Mouse (Mus musculus) heart, embryonic 13.5 days (tissue): ENCODE results near the gene Spi1. TPM values are rescaled to one million over a fixed set of nuclear protein-coding genes. Genes with fewer than 3 reads are reported as not detected.
"Not testable (repeated sequence)": the region's sequence is repeated elsewhere in the genome, so short reads cannot be mapped to it uniquely, and the experiment has no call there.

Experiments used
- ATAC-seq: fragments of 200-750 bp; cut with Nextera tagmentation; 2 replicates; pipeline ENCODE4 v1.8.0; 2017; ENCODE audit warnings: moderate TSS enrichment; ENCODE audit not compliant: insufficient number of reproducible peaks, low FRiP score, low TSS enrichment; ENCODE audit errors: extremely low read depth
- H3K27ac ChIP-seq: fragments of 300-500 bp; sonication (generic); replicated peaks from 2 replicates; pipeline ENCODE4 v1.5.1; 2015; ENCODE audit warnings: moderate library complexity, mild to moderate bottlenecking, inconsistent platforms
- H3K27me3 ChIP-seq: fragments of 300-500 bp; sonication (generic); replicated peaks from 2 replicates; pipeline ENCODE4 v1.6.1; 2015; ENCODE audit warnings: mild to moderate bottlenecking, inconsistent platforms
- H3K36me3 ChIP-seq: fragments of 300-500 bp; sonication (generic); 2 replicates; pipeline ENCODE4 v1.6.1; 2015; ENCODE audit warnings: mild to moderate bottlenecking, inconsistent platforms
- H3K4me1 ChIP-seq: fragments of 300-500 bp; sonication (generic); 2 replicates; pipeline ENCODE4 v1.6.1; 2015; ENCODE audit warnings: inconsistent platforms
- H3K4me2 ChIP-seq: fragments of 300-500 bp; sonication (generic); 2 replicates; pipeline ENCODE4 v1.6.1; 2015; ENCODE audit warnings: inconsistent platforms, mild to moderate bottlenecking, moderate library complexity
- H3K4me3 ChIP-seq: fragments of 300-500 bp; sonication (generic); 2 replicates; pipeline ENCODE4 v1.5.1; 2015; ENCODE audit warnings: moderate library complexity, mild to moderate bottlenecking, inconsistent platforms
- H3K9ac ChIP-seq: fragments of 300-500 bp; sonication (generic); 2 replicates; pipeline ENCODE4 v1.6.1; 2015; ENCODE audit warnings: inconsistent platforms, mild to moderate bottlenecking, moderate library complexity
- H3K9me3 ChIP-seq: fragments of 300-500 bp; sonication (generic); 2 replicates; pipeline ENCODE4 v1.6.1; 2016; ENCODE audit warnings: inconsistent platforms
- WGBS: fragments of 180-500 bp; shearing (Covaris S2); methylation state at CpG from one replicate; pipeline ENCODE4 v1.1.7; 2015; ENCODE audit warnings: mixed read lengths; 5-methylcytosine and 5-hydroxymethylcytosine counted together
- polyA plus RNA-seq: library from polyadenylated mRNA; unstranded; fragments of >200 nt; fragmentation: Nextera tagmentation; extraction: Ambion mirVana; gene quantifications from 2 replicates; pipeline ENCODE4 v1.2.1, GENCODE M21; 2015

Spi1 gene
- polyA plus RNA-seq, 1 experiment from 2014 or later, result 3.5 TPM

- Histone ChIP-seq H3K4me3 (peak overlapping the region; percentile 11; the same call in 1 of the 2 replicates), H3K27ac (no peak overlapping the region), H3K9ac (peak overlapping the region; percentile 38; the same call in 1 of the 2 replicates)
These were observed 14.8 kb downstream of the Spi1 start for GRCm38 (mm10) chr2:91097015-91097414.

GRCm38 (mm10) chr2:91098156-91098555 is 16.0 kb downstream of the Spi1 start:
- no peak for ATAC-seq
- no peak overlapping the region for H3K4me2 ChIP-seq
- H3K27me3 ChIP-seq, result no peaks in the 10 kb centered on the region

More at GRCm38 (mm10) chr2:91097015-91097414, 14.8 kb downstream of the Spi1 start:
- H3K4me2 ChIP-seq, result no peak overlapping the region
- no peaks in the 10 kb centered on the region for H3K27me3 ChIP-seq
- WGBS, result 51% methylated on average over 10 of the region's 10 CpGs
- H3K9me3 ChIP-seq, result no peaks in the 10 kb centered on the region
- H3K36me3 ChIP-seq, result no peaks in the 10 kb centered on the region
- ATAC-seq, result no peak
- H3K4me1 ChIP-seq, result peaks cover 11% of the 10 kb centered on the region

GRCm38 (mm10) chr2:91101124-91101740 is 19.0 kb downstream of the Spi1 start:
- H3K4me3 ChIP-seq, result no peak overlapping the region
- H3K27me3 ChIP-seq, result no peaks in the 10 kb centered on the region
- no peak; the same call in 1 of the 2 replicates for ATAC-seq
- no peak overlapping the region for H3K27ac ChIP-seq
- H3K9me3 ChIP-seq, result no peaks in the 10 kb centered on the region
- H3K36me3 ChIP-seq, result no peaks in the 10 kb centered on the region
- H3K4me2 ChIP-seq, result no peak overlapping the region
- 4% methylated on average over 7 of the region's 7 CpGs for WGBS
- H3K4me1 ChIP-seq, result peaks cover 11% of the 10 kb centered on the region
- H3K9ac ChIP-seq, result peak overlapping the region; percentile 63

More at GRCm38 (mm10) chr2:91098156-91098555, 16.0 kb downstream of the Spi1 start:
- Histone ChIP-seq H3K4me1 (peaks cover 11% of the 10 kb centered on the region), H3K9me3 (no peaks in the 10 kb centered on the region), H3K36me3 (no peaks in the 10 kb centered on the region), H3K9ac (no peak overlapping the region), H3K4me3 (no peak overlapping the region), H3K27ac (no peak overlapping the region)
- 77% methylated on average over 2 of the region's 2 CpGs for WGBS

- Histone ChIP-seq H3K9me3 (no peaks in the 10 kb centered on the region), H3K4me1 (peaks cover 13% of the 10 kb centered on the region), H3K9ac (no peak overlapping the region), H3K4me3 (no peak overlapping the region), H3K27ac (no peak overlapping the region), H3K27me3 (no peaks in the 10 kb centered on the region), H3K36me3 (no peaks in the 10 kb centered on the region), H3K4me2 (no peak overlapping the region)
- WGBS, result 71% methylated on average over 3 of the region's 3 CpGs
- ATAC-seq, result no peak
These were observed 26.0 kb downstream of the Spi1 start for GRCm38 (mm10) chr2:91108156-91108555.

- Histone ChIP-seq H3K4me2 (no peak overlapping the region), H3K27ac (no peak overlapping the region), H3K4me1 (peaks cover 16% of the 10 kb centered on the region), H3K27me3 (no peaks in the 10 kb centered on the region), H3K4me3 (no peak overlapping the region), H3K36me3 (no peaks in the 10 kb centered on the region), H3K9me3 (no peaks in the 10 kb centered on the region), H3K9ac (no peak overlapping the region)
- no peak for ATAC-seq
- 80% methylated on average over 5 of the region's 5 CpGs for WGBS
These were observed 27.1 kb downstream of the Spi1 start for GRCm38 (mm10) chr2:91109241-91109640.

- Histone ChIP-seq H3K27me3 (no peaks in the 10 kb centered on the region), H3K9me3 (no peaks in the 10 kb centered on the region), H3K4me1 (peaks cover 16% of the 10 kb centered on the region), H3K27ac (no peak overlapping the region), H3K36me3 (no peaks in the 10 kb centered on the region), H3K4me2 (no peak overlapping the region), H3K4me3 (no peak overlapping the region), H3K9ac (no peak overlapping the region)
- WGBS, result 87% methylated on average over 5 of the region's 5 CpGs
- ATAC-seq, result no peak
These were observed 27.7 kb downstream of the Spi1 start for GRCm38 (mm10) chr2:91109807-91110385.

GRCm38 (mm10) chr2:91110429-91110828 is 28.2 kb downstream of the Spi1 start:
- no peak overlapping the region for H3K4me2 ChIP-seq
- H3K9me3 ChIP-seq, result no peaks in the 10 kb centered on the region
- peaks cover 19% of the 10 kb centered on the region for H3K4me1 ChIP-seq
- no peak overlapping the region for H3K4me3 ChIP-seq
- no peak for ATAC-seq
- H3K27me3 ChIP-seq, result no peaks in the 10 kb centered on the region
- H3K36me3 ChIP-seq, result no peaks in the 10 kb centered on the region
- H3K27ac ChIP-seq, result no peak overlapping the region
- 78% methylated on average over 6 of the region's 6 CpGs for WGBS
- no peak overlapping the region for H3K9ac ChIP-seq

GRCm38 (mm10) chr2:91111832-91112231 is 29.6 kb downstream of the Spi1 start:
- ATAC-seq, H3K27ac ChIP-seq, H3K9me3 ChIP-seq, H3K27me3 ChIP-seq, H3K9ac ChIP-seq, H3K4me3 ChIP-seq, H3K4me2 ChIP-seq, H3K36me3 ChIP-seq: not testable (repeated sequence)
- 92% methylated on average over 3 of the region's 3 CpGs for whole genome bisulfite sequencing
- peaks cover 30% of the 10 kb centered on the region for H3K4me1 ChIP-seq

- H3K27me3 ChIP-seq, result no peaks in the 10 kb centered on the region
- peak overlapping the region; percentile 61; the same call in 1 of the 2 replicates for H3K9ac ChIP-seq
- no peak for ATAC-seq
- 0 out of 2 replicates have a peak overlapping the region, but pooled peaks have one; percentile 7 for H3K4me2 ChIP-seq
- H3K4me3 ChIP-seq, result no peak overlapping the region
- peaks cover 36% of the 10 kb centered on the region for H3K4me1 ChIP-seq
- no peaks in the 10 kb centered on the region for H3K9me3 ChIP-seq
- 35% methylated on average over 4 of the region's 4 CpGs for WGBS
- H3K27ac ChIP-seq, result peak overlapping the region; percentile 56
- H3K36me3 ChIP-seq, result no peaks in the 10 kb centered on the region
These were observed 30.3 kb downstream of the Spi1 start for GRCm38 (mm10) chr2:91112491-91112890.

GRCm38 (mm10) chr2:91113334-91113733 is 31.1 kb downstream of the Spi1 start:
- H3K9me3 ChIP-seq, result no peaks in the 10 kb centered on the region
- H3K36me3 ChIP-seq, result no peaks in the 10 kb centered on the region
- peak overlapping the region; percentile 61 for H3K9ac ChIP-seq
- H3K4me3 ChIP-seq, result no peak overlapping the region
- peaks cover 39% of the 10 kb centered on the region for H3K4me1 ChIP-seq
- no peak for ATAC-seq
- 69% methylated on average over 10 of the region's 10 CpGs for WGBS
- H3K4me2 ChIP-seq, result no peak overlapping the region
- no peaks in the 10 kb centered on the region for H3K27me3 ChIP-seq
- H3K27ac ChIP-seq, result no peak overlapping the region

- H3K9ac ChIP-seq, result no peak overlapping the region
- 66% methylated on average over 6 of the region's 6 CpGs for WGBS
- H3K4me2 ChIP-seq, result no peak overlapping the region
- H3K4me3 ChIP-seq, result no peak overlapping the region
- H3K27ac ChIP-seq, result no peak overlapping the region
- H3K9me3 ChIP-seq, result no peaks in the 10 kb centered on the region
- no peaks in the 10 kb centered on the region for H3K36me3 ChIP-seq
- H3K27me3 ChIP-seq, result no peaks in the 10 kb centered on the region
- H3K4me1 ChIP-seq, result peaks cover 39% of the 10 kb centered on the region
- no peak for ATAC-seq
These were observed 31.7 kb downstream of the Spi1 start for GRCm38 (mm10) chr2:91113852-91114251.
